Mouse (Mus musculus) Muller cell, postnatal 12 days (primary cell): ENCODE data around the gene Ms4a5.
"Not testable (repeated sequence)": the region's sequence is repeated elsewhere in the genome, so short reads cannot be mapped to it uniquely, and the experiment has no call there.

ENCODE experiments used
- DNase-seq: peaks from one replicate; pipeline ENCODE4 v3.0.0-alpha.2; 2015; ENCODE audit errors: inconsistent ontology term

The Ms4a5 gene

GRCm38 (mm10) chr19:11283773-11284172 is at the start of gene Ms4a5:
Gene Ms4a5 (minus strand): TSS chr19:11283873.
- DNase-seq, result no peak

GRCm38 (mm10) chr19:11321123-11321522 is 37.5 kb upstream of the Ms4a5 start:
- peak; percentile 84 for DNase-seq

GRCm38 (mm10) chr19:11316786-11317185 is 33.1 kb upstream of the Ms4a5 start:
- no peak for DNase-seq

- DNase-seq, result no peak
Measured at GRCm38 (mm10) chr19:11314354-11314753, 30.7 kb upstream of the Ms4a5 start, which contains the start of gene Ms4a14. Gene Ms4a14 (minus strand): TSS chr19:11314454.

GRCm38 (mm10) chr19:11308888-11309287 is 25.2 kb upstream of the Ms4a5 start:
- no peak for DNase-seq

GRCm38 (mm10) chr19:11299529-11299928 is 15.9 kb upstream of the Ms4a5 start:
- not testable (repeated sequence) for DNase-seq

- no peak for DNase-seq
Measured at GRCm38 (mm10) chr19:11298939-11299338, 15.3 kb upstream of the Ms4a5 start.

- DNase-seq, result not testable (repeated sequence)
Measured at GRCm38 (mm10) chr19:11293616-11294015, 9.9 kb upstream of the Ms4a5 start.

GRCm38 (mm10) chr19:11292990-11293389 is 9.3 kb upstream of the Ms4a5 start:
- peak; percentile 24 for DNase-seq

- DNase-seq, result no peak
Measured at GRCm38 (mm10) chr19:11280223-11280622, 3.5 kb downstream of the Ms4a5 start.

- no peak for DNase-seq
Measured at GRCm38 (mm10) chr19:11276431-11276830, 7.2 kb downstream of the Ms4a5 start.

GRCm38 (mm10) chr19:11266956-11267355 is 16.7 kb downstream of the Ms4a5 start:
- no peak for DNase-seq

- no peak for DNase-seq
Measured at GRCm38 (mm10) chr19:11266052-11266845, 17.4 kb downstream of the Ms4a5 start, which contains the start of gene Ms4a1. Gene Ms4a1 (minus strand): TSS chr19:11266241.

GRCm38 (mm10) chr19:11264602-11265185 is 19.0 kb downstream of the Ms4a5 start:
- DNase-seq, result no peak

- DNase-seq, result no peak
Measured at GRCm38 (mm10) chr19:11263549-11263948, 20.1 kb downstream of the Ms4a5 start.

- DNase-seq, result not testable (repeated sequence)
Measured at GRCm38 (mm10) chr19:11262932-11263331, 20.7 kb downstream of the Ms4a5 start.

- DNase-seq, result no peak
Measured at GRCm38 (mm10) chr19:11261522-11261921, 22.2 kb downstream of the Ms4a5 start.

- no peak for DNase-seq
Measured at GRCm38 (mm10) chr19:11244230-11244629, 39.4 kb downstream of the Ms4a5 start.

GRCm38 (mm10) chr19:11242560-11242959 is 41.1 kb downstream of the Ms4a5 start:
- DNase-seq, result no peak

- no peak for DNase-seq
Measured at GRCm38 (mm10) chr19:11235820-11236219, 47.9 kb downstream of the Ms4a5 start.

- no peak for DNase-seq
Measured at GRCm38 (mm10) chr19:11234921-11235735, 48.5 kb downstream of the Ms4a5 start.

GRCm38 (mm10) chr19:11234244-11234643 is 49.4 kb downstream of the Ms4a5 start:
- DNase-seq, result peak; percentile 12
